Mouse (Mus musculus): ENCODE measurements around the gene Pzp. TPM values are rescaled to one million over a fixed set of nuclear protein-coding genes. Genes with fewer than 3 reads are reported as not detected.

Pzp gene
- polyA plus RNA-seq, 1 experiment: not detected

- DNase-seq (ENCODE audit: low spot score): no peak
These were observed 90.0 kb downstream of the Pzp start for GRCm38 (mm10) chr6:128436356-128437005.

- no peak for DNase-seq (ENCODE audit: low spot score)
These were observed 91.0 kb downstream of the Pzp start for GRCm38 (mm10) chr6:128435474-128435873.

Other genes with a start within 250 kb of the Pzp start
- gene Tead4, start 225.9 kb downstream of the Pzp start, polyA plus RNA-seq (2012; rRNA removed): 0.50 and 0.75 TPM in 2 replicates
- gene Tulp3, start 170.9 kb downstream of the Pzp start, polyA plus RNA-seq (2012; rRNA removed): 22.6 TPM in 2 replicates
- gene Rhno1, start 163.8 kb downstream of the Pzp start, polyA plus RNA-seq (2012; rRNA removed): 12.9 and 18.6 TPM in 2 replicates
- 4.7 and 5.0 TPM in 2 replicates for gene Foxm1, start 163.8 kb downstream of the Pzp start, polyA plus RNA-seq (2012; rRNA removed)
- 0.10 TPM in 1 of 2 replicates, not detected in the other for gene Tex52, start 151.3 kb downstream of the Pzp start, polyA plus RNA-seq (2012; rRNA removed)
- not detected in 2 replicates for gene Gm44596, start 151.2 kb downstream of the Pzp start, polyA plus RNA-seq (2012; rRNA removed)
- gene Nrip2, start 127.4 kb downstream of the Pzp start, polyA plus RNA-seq (2012; rRNA removed): 5.0 and 5.6 TPM in 2 replicates
- 10.9 and 15.7 TPM in 2 replicates for gene Itfg2, start 101.8 kb downstream of the Pzp start, polyA plus RNA-seq (2012; rRNA removed)
- gene Fkbp4, start 88.0 kb downstream of the Pzp start, polyA plus RNA-seq (2012; rRNA removed): 115 and 121 TPM in 2 replicates
- gene A2ml1, start 54.9 kb upstream of the Pzp start, polyA plus RNA-seq (2012; rRNA removed): not detected in 2 replicates
- 0.22 and 0.29 TPM in 2 replicates for gene Klrb1a, start 96.8 kb upstream of the Pzp start, polyA plus RNA-seq (2012; rRNA removed)
- gene Clec2h, start 135.7 kb upstream of the Pzp start, polyA plus RNA-seq (2012; rRNA removed): not detected in 2 replicates
- gene Klrb1, start 196.3 kb upstream of the Pzp start, polyA plus RNA-seq (2012; rRNA removed): not detected in 2 replicates